Mouse (Mus musculus) cerebellum, adult (tissue): ENCODE measurements around the gene Pou4f1.

Source experiments
- ATAC-seq: cut with Nextera tagmentation; 2 replicates; pipeline ENCODE4 v1.9.2; 2017; ENCODE audit warnings: mild to moderate bottlenecking, moderate library complexity, mixed read lengths; ENCODE audit not compliant: insufficient number of reproducible peaks, low FRiP score, low TSS enrichment

The Pou4f1 gene

DNA sequence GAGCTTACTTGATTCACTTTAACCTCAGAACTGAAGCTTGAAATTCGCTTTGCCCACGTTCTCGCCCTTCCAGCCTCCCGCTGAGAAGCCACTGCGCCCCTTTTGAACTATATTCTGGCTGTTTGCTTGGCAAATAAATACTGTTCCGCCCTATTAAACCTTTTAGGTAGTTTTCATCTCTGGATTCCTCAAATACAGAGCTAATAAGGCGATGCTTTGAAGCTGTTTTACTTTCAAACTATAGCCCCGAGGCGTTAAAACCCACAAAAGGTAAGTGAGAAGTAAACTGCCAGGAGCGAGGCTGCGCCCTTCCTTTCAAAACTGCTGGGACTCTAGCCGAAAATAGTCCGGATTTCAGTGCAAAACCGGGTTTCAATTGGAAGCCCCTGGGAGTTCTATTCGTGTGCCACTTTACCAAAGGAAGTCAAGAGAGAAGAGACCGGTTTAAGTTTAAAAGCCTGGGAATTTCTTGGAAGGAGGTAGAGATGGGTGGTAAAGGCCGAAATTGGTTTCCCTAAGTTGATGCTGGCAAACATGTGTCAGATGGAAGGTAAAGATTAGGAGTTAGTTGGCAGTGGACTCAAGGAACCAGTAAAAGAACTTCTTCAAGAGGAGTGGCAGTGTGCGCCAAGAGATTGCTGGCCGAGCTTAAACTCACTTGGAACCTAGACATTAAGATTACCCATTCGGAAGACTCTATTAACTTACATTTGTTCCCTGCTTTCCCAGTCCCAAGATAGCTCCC is 9.7 kb downstream of the Pou4f1 start:
- no peak for ATAC-seq

DNA sequence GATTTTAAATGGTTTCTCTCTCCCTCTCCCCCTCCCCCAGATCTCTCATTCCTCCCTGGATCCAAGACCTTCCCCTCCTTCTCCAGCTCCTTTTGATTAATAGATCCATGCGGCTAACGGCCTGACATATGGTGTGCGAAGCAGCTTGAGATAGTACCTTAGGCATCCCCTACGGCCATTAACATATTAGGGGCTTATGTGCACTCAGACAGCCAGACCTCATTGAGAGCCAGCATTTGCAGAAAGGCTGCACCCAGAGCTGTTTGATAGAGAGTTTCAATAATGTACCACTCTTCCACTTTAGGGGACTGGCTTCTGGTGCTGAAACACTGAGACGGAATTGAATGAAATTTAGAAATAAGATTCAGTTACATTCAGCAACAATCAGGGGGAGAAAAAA is 10.8 kb downstream of the Pou4f1 start:
- ATAC-seq = no peak

DNA sequence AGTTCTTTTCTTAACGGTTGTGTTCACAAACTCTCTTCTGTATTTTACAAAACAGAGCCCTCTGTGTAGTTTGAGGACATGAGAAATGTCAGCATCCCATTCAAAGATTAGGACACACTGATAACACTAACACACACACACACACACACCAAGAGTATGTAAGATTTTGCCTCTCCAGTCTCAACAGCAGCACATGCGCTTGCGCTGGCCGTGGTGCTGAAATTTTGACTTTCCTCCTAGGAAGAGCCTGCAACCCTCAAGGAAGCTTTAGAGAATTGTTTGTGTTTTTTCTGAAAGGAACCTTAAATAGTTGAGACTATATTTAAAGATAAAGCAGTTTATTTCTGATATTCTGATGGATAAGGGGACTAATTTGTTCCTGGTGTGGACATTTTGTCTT is 14.0 kb downstream of the Pou4f1 start:
- no peak for ATAC-seq

DNA sequence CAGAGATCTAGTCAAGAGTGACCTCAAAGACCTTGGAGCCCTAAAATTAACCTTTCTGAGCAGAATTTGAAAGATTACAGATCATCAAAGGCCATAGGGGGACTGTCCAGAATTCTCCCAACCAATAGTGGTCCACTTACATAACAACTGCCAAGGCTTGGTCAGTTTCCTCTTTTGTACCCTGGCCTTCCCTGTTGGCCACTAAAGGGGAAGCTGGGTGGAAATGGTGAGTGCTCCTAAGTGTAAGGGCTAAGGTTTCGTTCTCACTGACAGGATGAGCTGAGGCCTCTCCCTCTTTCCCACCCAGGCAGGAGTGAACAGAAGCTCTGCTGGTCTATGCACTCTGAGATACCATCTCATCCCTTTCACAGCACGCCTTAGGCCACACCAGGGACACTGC is 33.5 kb downstream of the Pou4f1 start:
- ATAC-seq = no peak

- ATAC-seq = no peak
These were observed 37.0 kb downstream of the Pou4f1 start for GRCm38 (mm10) chr14:104430819-104431218.

GRCm38 (mm10) chr14:104423688-104424470 is 43.9 kb downstream of the Pou4f1 start:
- no peak for ATAC-seq
